8 mouse cellular contexts compared by ENCODE assay signal in genomic region chr5:115559237-115560101, GRCm38 (mm10). TPM values are rescaled to one million over a fixed set of nuclear protein-coding genes. Genes with fewer than 3 reads are reported as not detected.
A peak's percentile ranks its signal among the peaks of the same experiment; 100 is the strongest.
DNase-seq lines count a peak whose midpoint lies in the region; ATAC-seq and TF ChIP-seq lines count a peak whose summit lies in the region.

Gene Rplp0 (plus strand): TSS chr5:115559467.

- peaks cover 1% of the 10 kb centered on the region; the same call in 1 of the 2 replicates for H3K4me1 ChIP-seq in cortical plate, adult 2 months (ENCODE audit: control insufficient read depth, insufficient read depth, low read length)
- H3K4me1 ChIP-seq in megakaryocyte, embryonic 14.5 days = peaks cover 60% of the 10 kb centered on the region

- peak; percentile 86 for TF ChIP-seq CTCF in cortical plate, adult 2 months (IDR thresholded peaks at IDR 0.05; ENCODE audit: extremely low read depth, insufficient read depth, low read length)

- H3K36me3 ChIP-seq in megakaryocyte, embryonic 14.5 days (replicated peaks; ENCODE audit: low read length) = peaks cover 46% of the 10 kb centered on the region

- peak; percentile 99 for ATAC-seq in activated CD4-positive, CD25-positive, alpha-beta regulatory T cell, adult 4 months

- no peaks in the 10 kb centered on the region for H3K9me3 ChIP-seq in megakaryocyte, embryonic 14.5 days

- peak; percentile 99 for DNase-seq in gastrocnemius, adult 8-10 months (ENCODE audit: low spot score in 2 of 2)
- peak; percentile 90 for DNase-seq in hindlimb bud, embryonic 11.5 days (ENCODE audit: extremely low spot score, low read depth, low spot score)
- DNase-seq in left cerebral cortex, adult 8-10 months (ENCODE audit: low spot score in 2 of 2) = peak; percentile 98 to 100
- peak; percentile 100 for DNase-seq in right cerebral cortex, postnatal 10 days (ENCODE audit: low spot score in 2 of 2)
- DNase-seq in urinary bladder, postnatal 25 days (ENCODE audit: low spot score) = peak; percentile 99

- TF ChIP-seq POLR2A in cortical plate, adult 2 months (IDR thresholded peaks at IDR 0.05; ENCODE audit: extremely low read depth, insufficient read depth, low read length) = peak; percentile 99

- H3K4me3 ChIP-seq in cortical plate, adult 2 months (ENCODE audit: insufficient read depth, low read length) = peak within 1 kb of the TSS; percentile 46
- peak within 1 kb of the TSS; percentile 94 for H3K4me3 ChIP-seq in megakaryocyte, embryonic 14.5 days (replicated peaks)

- no peaks in the 10 kb centered on the region for H3K27me3 ChIP-seq in megakaryocyte, embryonic 14.5 days (replicated peaks)

- peak within 1 kb of the TSS; percentile 30 for H3K27ac ChIP-seq in cortical plate, adult 2 months (ENCODE audit: insufficient read depth, low read length)

RNA-seq across cellular contexts. Expression of gene Rplp0, which starts in this region (rescaled TPM):
- 1,000 to 10,000 TPM; 4,414 to 4,537 TPM for polyA plus RNA-seq in activated CD4-positive, CD25-positive, alpha-beta regulatory T cell, adult 4 months (2017; shearing (Covaris generic))
- 493 and 494 TPM in 2 replicates for polyA plus RNA-seq in cortical plate, adult 2 months (2012; rRNA removed)
- 100 to 1,000 TPM; 566 to 724 (median 629) TPM for total RNA-seq in gastrocnemius, adult 8-10 months (2022)
- total RNA-seq in left cerebral cortex, adult 8-10 months (2022) = 100 to 1,000 TPM; 188 to 223 (median 203) TPM
- polyA plus RNA-seq in megakaryocyte, embryonic 14.5 days (2012; ENCODE audit: insufficient read depth, low replicate concordance) = 975 and 2,538 TPM in 2 replicates

Comparison
In these comparisons a context has a peak if more than half of its experiments do, and no peak if none do; other contexts are left out.
1. Peak in every context shown above with its lines: DNase-seq, ATAC-seq, H3K4me3 ChIP-seq and H3K27ac ChIP-seq.